Mouse (Mus musculus) C2C12 (cell line): Measurements from ENCODE around the gene Wdr19. TPM values are rescaled to one million over a fixed set of nuclear protein-coding genes. Genes with fewer than 3 reads are reported as not detected.
A peak's percentile ranks its signal among the peaks of the same experiment; 100 is the strongest.

Experiments used
- H3K27me3 ChIP-seq: one replicate; pipeline ENCODE4 v1.6.1; 2011; ENCODE audit not compliant: control insufficient read depth, insufficient read depth, insufficient read length
- H3K36me3 ChIP-seq: one replicate; pipeline ENCODE4 v1.6.1; 2011; ENCODE audit not compliant: control insufficient read depth, insufficient read depth
- H3K4me3 ChIP-seq: one replicate; pipeline ENCODE4 v1.5.1; 2011; ENCODE audit warnings: mild to moderate bottlenecking, control low read depth; ENCODE audit not compliant: poor library complexity, insufficient read depth, severe bottlenecking
- H3K79me2 ChIP-seq: one replicate; pipeline ENCODE4 v1.6.1; 2011; ENCODE audit not compliant: control insufficient read depth, insufficient read depth
- H3K79me3 ChIP-seq: one replicate; pipeline ENCODE4 v1.6.1; 2011; ENCODE audit warnings: low read depth, control low read depth
- H3ac ChIP-seq: one replicate; pipeline ENCODE3; 2011; ENCODE audit warnings: low read depth; ENCODE audit not compliant: control insufficient read depth, insufficient read length
- CEBPB ChIP-seq: IDR thresholded peaks from one replicate; pipeline ENCODE4 v1.6.1; 2011; ENCODE audit warnings: low read depth, mild to moderate bottlenecking, control low read depth, moderate library complexity
- CTCF ChIP-seq: IDR thresholded peaks from one replicate; pipeline ENCODE4 v1.5.1; 2011; ENCODE audit not compliant: control insufficient read depth, insufficient read depth, insufficient read length
- FOSL1 ChIP-seq: IDR thresholded peaks from one replicate; pipeline ENCODE4 v1.8.0; 2011; ENCODE audit warnings: mild to moderate bottlenecking, low read length; ENCODE audit not compliant: poor library complexity, insufficient read depth, severe bottlenecking
- MAX ChIP-seq: IDR thresholded peaks from one replicate; pipeline ENCODE4 v1.6.1; 2011; ENCODE audit warnings: mild to moderate bottlenecking, control low read depth
- MYOD1 ChIP-seq: IDR thresholded peaks from one replicate; pipeline ENCODE4 v1.6.1; 2011; ENCODE audit warnings: low read depth; ENCODE audit not compliant: control insufficient read depth, insufficient read length
- MYOG ChIP-seq: IDR thresholded peaks from one replicate; pipeline ENCODE4 v1.6.1; 2011; ENCODE audit not compliant: control insufficient read depth, insufficient read length; ENCODE audit errors: extremely low read depth
- USF1 ChIP-seq: IDR thresholded peaks from one replicate; pipeline ENCODE4 v1.6.1; 2011; ENCODE audit warnings: low read depth, mild to moderate bottlenecking, control low read depth, moderate library complexity
- long read RNA-seq, 2 experiments: library from polyadenylated mRNA; unstranded; transcript quantifications; one replicate each; pipeline ENCODE4 v2.0.0; 2019 to 2020
- polyA plus RNA-seq: library from polyadenylated mRNA; unstranded; fragments of >200 nt; fragmentation: generic; extraction: Trizol; gene quantifications from one replicate; pipeline ENCODE4 v1.2.1, GENCODE M21; 2012; ENCODE audit warnings: missing spikeins

Wdr19 gene
- polyA plus RNA-seq: 2.9 TPM
- long read RNA-seq, experiment 1, partial matches to known transcripts: 1 of 2 reads
- long read RNA-seq, experiment 1, other reads (novel, unspliced or antisense): 1 of 2 reads
- long read RNA-seq, experiment 2, full-length matches to known transcripts: 10 of 17 reads
- long read RNA-seq, experiment 2, partial matches to known transcripts: 3 of 17 reads
- long read RNA-seq, experiment 2, other reads (novel, unspliced or antisense): 4 of 17 reads

DNA sequence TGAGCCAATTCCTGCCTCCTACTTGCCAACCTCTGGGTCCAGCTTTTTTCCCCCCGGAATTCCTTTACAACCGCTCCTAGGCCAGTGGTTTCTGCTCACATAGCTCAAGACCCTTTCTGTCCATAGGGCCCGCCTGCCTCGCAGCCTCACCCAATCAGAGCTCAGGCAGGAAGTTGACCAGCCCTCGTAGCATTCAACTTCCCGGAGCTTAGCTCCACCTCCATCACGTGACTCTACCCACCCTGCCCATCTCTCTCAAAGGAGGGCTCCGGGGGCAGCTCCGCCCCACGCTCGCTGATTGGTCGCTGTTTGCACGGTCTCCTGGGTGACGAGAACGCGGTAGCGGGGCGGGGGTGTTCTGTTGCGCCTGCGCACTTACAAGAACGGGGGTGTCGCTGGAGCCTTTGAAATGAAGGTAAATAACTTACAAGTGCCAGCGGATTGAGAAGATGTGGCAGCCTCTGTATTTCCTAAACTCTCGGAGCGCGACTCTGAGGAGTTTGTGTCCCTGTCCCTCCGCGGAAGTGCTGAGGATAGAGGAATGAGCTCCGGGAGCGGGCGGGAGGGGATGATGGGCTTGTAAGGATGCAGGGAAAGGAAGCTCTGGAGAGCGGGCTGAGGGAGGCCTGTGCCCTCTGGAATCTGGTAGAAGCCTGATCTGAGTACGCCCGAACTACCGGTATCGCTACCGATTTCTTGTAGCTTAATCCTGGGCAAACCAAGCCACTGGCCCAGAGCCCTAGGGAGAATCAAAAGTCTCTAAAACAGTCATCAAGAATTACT lies at the start of gene Wdr19:
Gene Wdr19, plus strand, starts transcription at position 351 of the 783 bp plus-strand sequence.
- Histone ChIP-seq H3K79me2 (no peaks in the 10 kb centered on the region), H3K27me3 (no peaks in the 10 kb centered on the region), H3K4me3 (peak within 1 kb of the TSS; percentile 43), H3ac (peak within 1 kb of the TSS; percentile 56), H3K36me3 (no peaks in the 10 kb centered on the region), H3K79me3 (no peaks in the 10 kb centered on the region)
- no peak for TF ChIP-seq MYOG
- TF ChIP-seq MAX: peak; percentile 42
- peak; percentile 100 for TF ChIP-seq USF1
- TF ChIP-seq CEBPB: no peak
- TF ChIP-seq MYOD1: no peak
- TF ChIP-seq FOSL1: no peak
- TF ChIP-seq CTCF: no peak

DNA sequence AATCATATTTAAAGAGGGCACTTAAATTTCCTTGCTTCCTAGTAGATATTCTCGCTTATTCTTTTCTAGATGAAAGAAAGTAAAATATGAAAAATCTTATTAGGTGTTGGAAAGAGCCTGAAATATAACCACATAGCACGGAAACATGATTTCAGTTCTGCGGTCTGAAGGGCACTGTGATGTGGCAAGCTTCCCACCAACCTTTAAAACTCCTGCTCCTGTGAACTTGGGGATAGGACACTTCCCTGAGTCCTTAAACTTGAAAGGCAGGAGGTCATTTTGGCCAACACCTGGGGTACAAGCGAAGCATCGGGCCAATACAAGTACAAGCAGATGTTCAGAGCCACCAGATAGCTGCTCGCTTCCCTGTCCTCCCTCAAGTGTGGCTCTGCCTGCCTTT lies 49.8 kb upstream of the Wdr19 start:
- Histone ChIP-seq H3K79me2 (no peaks in the 10 kb centered on the region), H3K79me3 (no peaks in the 10 kb centered on the region), H3K36me3 (no peaks in the 10 kb centered on the region), H3K27me3 (no peaks in the 10 kb centered on the region), H3ac (no peak overlapping the region), H3K4me3 (no peak overlapping the region)
- no peak for TF ChIP-seq USF1
- TF ChIP-seq MYOG: no peak
- TF ChIP-seq CTCF: no peak
- no peak for TF ChIP-seq FOSL1
- no peak for TF ChIP-seq CEBPB
- TF ChIP-seq MAX: no peak
- TF ChIP-seq MYOD1: no peak

DNA sequence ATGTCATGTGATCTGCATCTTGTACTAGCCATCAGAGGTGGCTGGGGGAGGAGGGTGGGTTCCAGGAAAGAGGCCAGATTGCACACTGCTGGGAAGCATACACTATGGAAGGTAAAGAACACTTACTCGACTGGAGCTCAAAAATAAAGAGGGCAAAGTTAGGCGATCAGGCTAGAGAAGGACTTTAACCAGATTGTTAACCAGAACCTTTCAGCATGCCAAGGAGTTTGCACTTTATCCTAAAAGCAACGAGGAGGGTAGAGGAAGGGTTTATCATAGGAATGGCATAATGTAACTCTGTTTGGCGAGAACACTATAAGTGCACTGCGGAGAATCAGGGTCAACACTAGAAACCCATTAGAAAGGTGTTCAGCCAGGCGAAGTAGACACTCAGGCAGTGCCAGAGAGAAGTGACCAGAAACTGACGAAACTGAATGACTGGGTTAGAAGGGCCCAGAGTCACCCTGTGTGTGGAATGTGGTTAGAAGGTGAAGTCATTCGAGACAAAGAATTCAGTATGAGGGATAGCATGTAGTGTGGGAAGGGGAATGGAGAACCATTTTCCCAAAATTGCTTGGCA lies 49.0 kb upstream of the Wdr19 start:
- Histone ChIP-seq H3K4me3 (no peak overlapping the region), H3K27me3 (no peaks in the 10 kb centered on the region), H3K79me2 (no peaks in the 10 kb centered on the region), H3K36me3 (no peaks in the 10 kb centered on the region), H3ac (no peak overlapping the region), H3K79me3 (no peaks in the 10 kb centered on the region)
- no peak for TF ChIP-seq MYOG
- TF ChIP-seq CEBPB: no peak
- no peak for TF ChIP-seq MYOD1
- no peak for TF ChIP-seq CTCF
- no peak for TF ChIP-seq USF1
- TF ChIP-seq MAX: no peak
- no peak for TF ChIP-seq FOSL1

DNA sequence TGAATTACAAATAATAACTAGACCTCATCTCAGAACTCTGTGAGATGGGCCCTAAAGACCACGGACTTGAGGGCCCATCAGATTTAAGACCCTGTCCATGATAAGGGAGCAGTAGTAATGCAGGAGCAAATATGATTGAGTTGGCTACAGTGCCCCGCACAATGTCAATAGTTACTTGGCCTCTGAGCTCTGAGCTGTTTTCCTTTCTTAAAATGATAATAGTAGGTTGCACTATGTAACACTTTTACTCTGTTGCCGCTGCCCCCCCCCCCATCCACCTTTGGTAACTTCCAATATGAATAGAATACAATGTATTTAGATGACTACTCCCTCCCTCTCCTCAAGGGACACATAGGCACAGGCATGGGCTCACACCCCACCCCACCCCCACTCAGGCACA lies 48.2 kb upstream of the Wdr19 start:
- Histone ChIP-seq H3ac (no peak overlapping the region), H3K27me3 (no peaks in the 10 kb centered on the region), H3K4me3 (no peak overlapping the region), H3K36me3 (no peaks in the 10 kb centered on the region), H3K79me2 (no peaks in the 10 kb centered on the region), H3K79me3 (no peaks in the 10 kb centered on the region)
- no peak for TF ChIP-seq CTCF

DNA sequence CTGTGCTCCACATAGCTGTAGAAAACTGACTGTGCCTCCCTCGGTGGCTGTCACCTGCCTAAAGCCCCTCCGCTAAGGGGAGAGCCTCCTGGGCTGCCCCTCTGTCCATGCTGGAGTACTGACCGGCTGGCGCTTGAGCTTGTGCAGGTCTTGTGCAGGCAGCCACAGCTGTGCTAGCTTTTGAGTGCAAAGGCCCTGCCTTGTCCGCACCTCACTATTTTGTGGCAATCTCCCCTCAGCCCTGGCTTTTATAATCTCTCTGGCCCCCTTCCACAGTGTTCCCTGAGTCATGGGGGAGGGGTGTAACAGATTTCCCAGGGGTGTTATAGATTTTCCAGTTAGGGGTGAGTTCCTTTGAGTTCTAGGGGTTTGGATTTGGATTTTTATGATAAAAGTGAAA lies 47.7 kb upstream of the Wdr19 start:
- Histone ChIP-seq H3K79me2 (no peaks in the 10 kb centered on the region), H3K4me3 (no peak overlapping the region), H3ac (no peak overlapping the region), H3K27me3 (no peaks in the 10 kb centered on the region), H3K36me3 (no peaks in the 10 kb centered on the region), H3K79me3 (no peaks in the 10 kb centered on the region)
- TF ChIP-seq MYOG (no peak), CEBPB (no peak), USF1 (no peak), MAX (no peak)

DNA sequence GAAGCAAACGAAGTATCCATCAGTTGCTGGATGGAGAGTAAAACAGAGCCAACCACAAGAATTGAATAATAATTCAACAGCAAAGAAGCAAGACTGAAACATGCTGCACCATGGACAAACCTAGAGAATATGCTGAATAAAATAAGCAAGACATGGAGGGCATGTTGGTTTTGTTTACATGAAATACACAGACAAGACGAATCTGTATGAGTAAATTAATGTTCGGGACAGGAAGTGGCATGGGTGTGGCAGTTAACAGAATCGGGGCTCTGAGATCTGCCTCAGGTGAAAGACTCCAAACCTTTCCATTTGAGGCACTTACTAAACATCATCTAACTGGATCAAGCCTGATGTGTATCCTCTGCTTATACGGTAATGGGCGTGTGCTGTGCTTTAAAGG lies 45.2 kb upstream of the Wdr19 start:
- Histone ChIP-seq H3K79me3 (no peaks in the 10 kb centered on the region), H3K27me3 (no peaks in the 10 kb centered on the region), H3K36me3 (no peaks in the 10 kb centered on the region), H3K4me3 (no peak overlapping the region), H3K79me2 (no peaks in the 10 kb centered on the region), H3ac (no peak overlapping the region)
- TF ChIP-seq MYOD1: no peak
- TF ChIP-seq MAX: no peak
- no peak for TF ChIP-seq FOSL1
- no peak for TF ChIP-seq CEBPB
- no peak for TF ChIP-seq CTCF
- TF ChIP-seq MYOG: no peak
- TF ChIP-seq USF1: no peak
